Mouse (Mus musculus): ENCODE measurements around the gene Sox14. TPM values are rescaled to one million over a fixed set of nuclear protein-coding genes. Genes with fewer than 3 reads are reported as not detected.
A peak's percentile ranks its signal among the peaks of the same experiment; 100 is the strongest.

The Sox14 gene
- polyA plus RNA-seq, 1 experiment from 2014 or later: 1.8 TPM

GRCm38 (mm10) chr9:99872204-99873115 lies 3.5 kb downstream of the Sox14 start:
- WGBS: 1% methylated on average over 31 of the region's 31 CpGs

DNA sequence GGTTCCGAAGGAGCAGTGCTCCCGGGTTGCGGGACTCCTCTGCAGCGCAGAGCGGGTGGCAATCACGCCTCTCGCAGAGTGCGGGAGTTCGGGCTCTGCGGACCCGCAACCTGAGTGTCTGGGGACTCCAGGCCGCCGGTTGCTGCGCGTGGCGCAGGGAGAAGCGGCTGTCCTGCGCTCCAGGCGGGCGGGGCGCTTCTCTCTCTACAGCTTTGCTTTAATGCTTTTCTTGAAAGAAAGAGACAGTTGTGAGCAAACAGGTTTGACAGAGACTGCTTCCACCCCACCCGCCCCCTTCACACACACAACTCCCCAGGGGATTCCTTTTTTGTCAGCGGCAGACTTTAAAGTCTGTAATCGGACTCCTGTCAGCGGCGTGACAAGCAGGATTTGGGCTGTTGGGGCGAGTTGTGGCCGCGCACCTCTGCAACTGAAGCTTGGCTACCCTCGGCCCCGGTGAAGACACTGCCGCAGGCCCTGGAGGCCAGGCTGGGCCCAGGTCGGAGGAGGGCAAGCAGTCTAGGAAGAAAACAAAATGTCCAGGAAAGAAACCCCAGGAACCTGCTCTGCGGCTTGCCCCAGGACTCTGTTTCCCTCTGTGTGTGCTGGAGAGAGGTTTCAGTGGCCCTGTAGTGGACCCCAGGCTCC lies 4.3 kb downstream of the Sox14 start:
- under 1% methylated on average over 34 of the region's 34 CpGs for WGBS
- Histone ChIP-seq H3K36me3 (ENCODE audit: control insufficient read depth, insufficient read depth) (no peaks in the 10 kb centered on the region), H3K4me1 (replicated peaks; ENCODE audit: control insufficient read depth, insufficient read depth, low read length) (peaks cover 48% of the 10 kb centered on the region), H3K4me3 (replicated peaks; ENCODE audit: low read length) (no peak overlapping the region), H3K4me2 (ENCODE audit: low read length) (no peak overlapping the region), H3K27me3 (replicated peaks; ENCODE audit: control insufficient read depth, insufficient read depth, low read length) (peaks cover 71% of the 10 kb centered on the region), H3K27ac (ENCODE audit: low read length) (no peak overlapping the region), H3K9me3 (ENCODE audit: control insufficient read depth, low read length) (no peaks in the 10 kb centered on the region), H3K9ac (replicated peaks; ENCODE audit: low read depth, low read length) (no peak overlapping the region)
- no peak for ATAC-seq

More at GRCm38 (mm10) chr9:99872204-99873115, 3.5 kb downstream of the Sox14 start:
- H3K9ac ChIP-seq (replicated peaks; ENCODE audit: low read depth, low read length): no peak overlapping the region
- 0 out of 2 replicates have a peak, but pooled peaks have one; percentile 29 for ATAC-seq
- peaks cover 74% of the 10 kb centered on the region for H3K27me3 ChIP-seq (replicated peaks; ENCODE audit: control insufficient read depth, insufficient read depth, low read length)
- H3K36me3 ChIP-seq (ENCODE audit: control insufficient read depth, insufficient read depth): no peaks in the 10 kb centered on the region
- no peak overlapping the region for H3K27ac ChIP-seq (ENCODE audit: low read length)
- no peak overlapping the region for H3K4me3 ChIP-seq (replicated peaks; ENCODE audit: low read length)
- H3K9me3 ChIP-seq (ENCODE audit: control insufficient read depth, low read length): no peaks in the 10 kb centered on the region
- H3K4me2 ChIP-seq (ENCODE audit: low read length): no peak overlapping the region
- peaks cover 53% of the 10 kb centered on the region for H3K4me1 ChIP-seq (replicated peaks; ENCODE audit: control insufficient read depth, insufficient read depth, low read length)

DNA sequence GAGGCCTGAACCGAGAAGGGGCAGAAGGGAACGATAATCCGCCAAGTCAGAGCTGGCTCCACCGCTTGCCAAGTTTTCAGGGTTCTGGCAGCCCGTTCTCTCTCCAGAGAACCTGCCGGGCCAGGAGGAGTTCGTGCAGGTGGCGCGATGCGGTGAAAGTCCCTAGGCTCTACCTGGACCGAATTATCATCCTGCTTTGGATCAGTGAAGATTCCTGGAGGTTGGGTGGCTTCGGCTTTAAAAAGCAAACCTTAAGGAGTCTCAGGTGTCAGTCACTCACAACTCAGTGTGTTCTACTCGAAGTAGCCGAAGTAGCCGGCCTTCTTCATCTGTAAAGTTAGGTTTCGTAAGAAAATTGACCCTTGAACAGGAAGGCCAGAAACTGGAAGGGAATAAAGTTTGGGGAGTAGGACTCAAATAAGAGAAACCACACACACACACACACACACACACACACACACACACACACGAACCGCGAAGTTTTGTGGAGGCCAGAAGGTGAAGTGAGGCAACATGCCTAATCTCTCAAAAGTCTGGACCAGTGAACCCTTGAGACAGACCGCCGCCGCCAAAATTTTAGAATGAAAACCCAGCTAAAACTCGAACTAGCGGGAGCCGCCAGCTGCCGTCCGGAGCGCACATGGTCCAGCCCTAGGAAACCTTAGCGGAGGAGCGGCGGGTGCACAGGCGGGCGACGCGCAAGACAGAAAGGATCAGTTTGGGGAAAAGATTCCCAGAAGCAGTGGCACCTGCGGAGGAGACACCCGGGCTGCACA lies 5.0 kb downstream of the Sox14 start:
- Histone ChIP-seq H3K4me3 (replicated peaks; ENCODE audit: low read length) (no peak overlapping the region), H3K4me2 (ENCODE audit: low read length) (no peak overlapping the region), H3K27ac (ENCODE audit: low read length) (no peak overlapping the region), H3K36me3 (ENCODE audit: control insufficient read depth, insufficient read depth) (no peaks in the 10 kb centered on the region), H3K4me1 (replicated peaks; ENCODE audit: control insufficient read depth, insufficient read depth, low read length) (peaks cover 41% of the 10 kb centered on the region), H3K27me3 (replicated peaks; ENCODE audit: control insufficient read depth, insufficient read depth, low read length) (peaks cover 71% of the 10 kb centered on the region), H3K9ac (replicated peaks; ENCODE audit: low read depth, low read length) (no peak overlapping the region), H3K9me3 (ENCODE audit: control insufficient read depth, low read length) (no peaks in the 10 kb centered on the region)
- under 1% methylated on average over 37 of the region's 37 CpGs for WGBS
- ATAC-seq: no peak

GRCm38 (mm10) chr9:99869936-99870779 lies 5.8 kb downstream of the Sox14 start:
- no peak for ATAC-seq

GRCm38 (mm10) chr9:99869275-99869674 lies 6.7 kb downstream of the Sox14 start:
- under 1% methylated on average over 26 of the region's 29 CpGs for WGBS
- peak; percentile 49 for ATAC-seq
- Histone ChIP-seq H3K27ac (ENCODE audit: low read length) (no peak overlapping the region), H3K9ac (replicated peaks; ENCODE audit: low read depth, low read length) (no peak overlapping the region), H3K9me3 (ENCODE audit: control insufficient read depth, low read length) (no peaks in the 10 kb centered on the region), H3K4me2 (ENCODE audit: low read length) (peak overlapping the region; percentile 45), H3K4me3 (replicated peaks; ENCODE audit: low read length) (peak overlapping the region; percentile 26), H3K27me3 (replicated peaks; ENCODE audit: control insufficient read depth, insufficient read depth, low read length) (peaks cover 70% of the 10 kb centered on the region), H3K4me1 (replicated peaks; ENCODE audit: control insufficient read depth, insufficient read depth, low read length) (peaks cover 31% of the 10 kb centered on the region), H3K36me3 (ENCODE audit: control insufficient read depth, insufficient read depth) (no peaks in the 10 kb centered on the region)

More at GRCm38 (mm10) chr9:99869936-99870779, 5.8 kb downstream of the Sox14 start:
- WGBS: under 1% methylated on average over 34 of the region's 34 CpGs
- Histone ChIP-seq H3K4me3 (replicated peaks; ENCODE audit: low read length) (no peak overlapping the region), H3K4me2 (ENCODE audit: low read length) (no peak overlapping the region), H3K36me3 (ENCODE audit: control insufficient read depth, insufficient read depth) (no peaks in the 10 kb centered on the region), H3K9ac (replicated peaks; ENCODE audit: low read depth, low read length) (no peak overlapping the region), H3K9me3 (ENCODE audit: control insufficient read depth, low read length) (no peaks in the 10 kb centered on the region), H3K4me1 (replicated peaks; ENCODE audit: control insufficient read depth, insufficient read depth, low read length) (peaks cover 33% of the 10 kb centered on the region), H3K27me3 (replicated peaks; ENCODE audit: control insufficient read depth, insufficient read depth, low read length) (peaks cover 74% of the 10 kb centered on the region), H3K27ac (ENCODE audit: low read length) (no peak overlapping the region)

GRCm38 (mm10) chr9:99868606-99869005 lies 7.4 kb downstream of the Sox14 start:
- H3K27me3 ChIP-seq (replicated peaks; ENCODE audit: control insufficient read depth, insufficient read depth, low read length): peaks cover 69% of the 10 kb centered on the region

GRCm38 (mm10) chr9:99868054-99868453 lies 7.9 kb downstream of the Sox14 start:
- H3K4me2 ChIP-seq (ENCODE audit: low read length): no peak overlapping the region
- no peaks in the 10 kb centered on the region for H3K9me3 ChIP-seq (ENCODE audit: control insufficient read depth, low read length)
- H3K4me3 ChIP-seq (replicated peaks; ENCODE audit: low read length): no peak overlapping the region
- no peaks in the 10 kb centered on the region for H3K36me3 ChIP-seq (ENCODE audit: control insufficient read depth, insufficient read depth)
- ATAC-seq: no peak
- peaks cover 31% of the 10 kb centered on the region for H3K4me1 ChIP-seq (replicated peaks; ENCODE audit: control insufficient read depth, insufficient read depth, low read length)
- no peak overlapping the region for H3K9ac ChIP-seq (replicated peaks; ENCODE audit: low read depth, low read length)
- 1% methylated on average over 11 of the region's 11 CpGs for WGBS
- peaks cover 66% of the 10 kb centered on the region for H3K27me3 ChIP-seq (replicated peaks; ENCODE audit: control insufficient read depth, insufficient read depth, low read length)
- no peak overlapping the region for H3K27ac ChIP-seq (ENCODE audit: low read length)

More at GRCm38 (mm10) chr9:99868606-99869005, 7.4 kb downstream of the Sox14 start:
- Histone ChIP-seq H3K27ac (ENCODE audit: low read length) (no peak overlapping the region), H3K4me2 (ENCODE audit: low read length) (peak overlapping the region; percentile 45), H3K9ac (replicated peaks; ENCODE audit: low read depth, low read length) (no peak overlapping the region), H3K4me3 (replicated peaks; ENCODE audit: low read length) (peak overlapping the region; percentile 26), H3K4me1 (replicated peaks; ENCODE audit: control insufficient read depth, insufficient read depth, low read length) (peaks cover 31% of the 10 kb centered on the region), H3K9me3 (ENCODE audit: control insufficient read depth, low read length) (no peaks in the 10 kb centered on the region), H3K36me3 (ENCODE audit: control insufficient read depth, insufficient read depth) (no peaks in the 10 kb centered on the region)
- under 1% methylated on average over 26 of the region's 26 CpGs for WGBS
- ATAC-seq: peak; percentile 60

- Histone ChIP-seq H3K9me3 (ENCODE audit: control insufficient read depth, low read length) (no peaks in the 10 kb centered on the region), H3K27ac (ENCODE audit: low read length) (no peak overlapping the region), H3K4me2 (ENCODE audit: low read length) (no peak overlapping the region), H3K27me3 (replicated peaks; ENCODE audit: control insufficient read depth, insufficient read depth, low read length) (peaks cover 31% of the 10 kb centered on the region), H3K36me3 (ENCODE audit: control insufficient read depth, insufficient read depth) (no peaks in the 10 kb centered on the region), H3K9ac (replicated peaks; ENCODE audit: low read depth, low read length) (no peak overlapping the region), H3K4me1 (replicated peaks; ENCODE audit: control insufficient read depth, insufficient read depth, low read length) (no peaks in the 10 kb centered on the region), H3K4me3 (replicated peaks; ENCODE audit: low read length) (no peak overlapping the region)
- 88% methylated on average over 9 of the region's 9 CpGs for WGBS
- no peak for ATAC-seq
Observed at GRCm38 (mm10) chr9:99862936-99863335, 13.0 kb downstream of the Sox14 start.
